Mouse (Mus musculus) macrophage (primary cell): ENCODE results near the gene Castor1. TPM values are rescaled to one million over a fixed set of nuclear protein-coding genes. Genes with fewer than 3 reads are reported as not detected.

ENCODE experiments used
- H3K27ac ChIP-seq: fragments of 350-480 bp; formaldehyde crosslinking; 2 replicates; pipeline ENCODE4 v1.9.0; 2021
- H3K36me3 ChIP-seq: fragments of 350-480 bp; formaldehyde crosslinking; 2 replicates; pipeline ENCODE4 v1.9.0; 2021; ENCODE audit errors: inconsistent target
- H3K4me3 ChIP-seq: fragments of 350-480 bp; formaldehyde crosslinking; 2 replicates; pipeline ENCODE4 v1.9.0; 2021; ENCODE audit errors: inconsistent target
- H3K79me2 ChIP-seq: fragments of 350-480 bp; formaldehyde crosslinking; 2 replicates; pipeline ENCODE4 v1.9.0; 2021; ENCODE audit errors: inconsistent target
- WGBS: methylation state at CpG from one replicate; pipeline ENCODE4 v1.1.7; 2026; ENCODE audit warnings: inconsistent platforms; ENCODE audit not compliant: missing documents; 5-methylcytosine and 5-hydroxymethylcytosine counted together
- polyA plus RNA-seq: library from polyadenylated mRNA; stranded (reverse); fragments of 250-400 nt; gene quantifications from 3 replicates; pipeline ENCODE4 v1.2.4, GENCODE M21; 2018; ENCODE audit warnings: inconsistent platforms

Gene Castor1
- polyA plus RNA-seq, 1 experiment from 2014 or later = 2.2 TPM

GRCm38 (mm10) chr11:4271544-4271943, 53.5 kb downstream of the Castor1 start:
- 91% methylated on average over 11 of the region's 11 CpGs for WGBS
- no peak overlapping the region for H3K4me3 ChIP-seq

More at GRCm38 (mm10) chr11:4271544-4271943, 53.5 kb downstream of the Castor1 start:
- Histone ChIP-seq H3K27ac (no peak overlapping the region), H3K36me3 (no peaks in the 10 kb centered on the region), H3K79me2 (no peaks in the 10 kb centered on the region)

Other genes with a start within 250 kb of the Castor1 start
- not detected in 3 replicates for gene 4930556J24Rik, start 241.4 kb upstream of the Castor1 start, polyA plus RNA-seq
- not detected in 3 replicates for gene Gal3st1, start 234.6 kb upstream of the Castor1 start, polyA plus RNA-seq
- not detected in 3 replicates for gene Sec14l4, start 186.8 kb upstream of the Castor1 start, polyA plus RNA-seq
- gene Sec14l3, start 153.4 kb upstream of the Castor1 start, polyA plus RNA-seq = not detected in 3 replicates
- gene Mtfp1, start 122.8 kb upstream of the Castor1 start, polyA plus RNA-seq = 1.4 to 1.6 TPM (median 1.5 TPM) in 3 replicates
- gene Sec14l2, start 94.8 kb upstream of the Castor1 start, polyA plus RNA-seq = 0.12 to 0.22 TPM (median 0.15 TPM) in 3 replicates
- gene Rnf215, start 83.0 kb upstream of the Castor1 start, polyA plus RNA-seq = 7.0 to 14.0 TPM (median 11.5 TPM) in 3 replicates
- 0.62 to 1.1 TPM (median 1.0 TPM) in 3 replicates for gene Ccdc157, start 57.9 kb upstream of the Castor1 start, polyA plus RNA-seq
- 22.6 to 31.7 TPM (median 29.8 TPM) in 3 replicates for gene Sf3a1, start 57.9 kb upstream of the Castor1 start, polyA plus RNA-seq
- gene Tbc1d10a, start 31.4 kb upstream of the Castor1 start, polyA plus RNA-seq = 9.4 to 23.8 TPM (median 16.5 TPM) in 3 replicates
- 9.4 to 10.8 TPM (median 9.9 TPM) in 3 replicates for gene Osm, start 18.2 kb downstream of the Castor1 start, polyA plus RNA-seq
- gene Lif, start 39.3 kb downstream of the Castor1 start, polyA plus RNA-seq = 0.06 to 0.14 TPM in 2 of 3 replicates, not detected in the other
- 0.51 TPM in 1 of 3 replicates, not detected in the others for gene Hormad2, start 222.9 kb downstream of the Castor1 start, polyA plus RNA-seq